Mouse (Mus musculus) heart, postnatal 0 days (tissue): ENCODE data around the gene Jmjd1c.

Experiments used
- CTCF ChIP-seq: IDR thresholded peaks from 2 replicates; pipeline ENCODE4 v1.5.1; 2016; ENCODE audit warnings: antibody characterized with exemption, control low read depth, low read depth
- EP300 ChIP-seq: IDR thresholded peaks from 2 replicates; pipeline ENCODE4 v1.6.1; 2016; ENCODE audit warnings: antibody characterized with exemption, low read depth

GRCm38 (mm10) chr10:67072600-67072999 lies 23.3 kb upstream of the Jmjd1c start:
- no peak for TF ChIP-seq CTCF
- no peak for TF ChIP-seq EP300
